Mouse (Mus musculus): ENCODE data around the gene Pwp2.

Pwp2 gene

GRCm38 (mm10) chr10:78170445-78170844 is 14.5 kb downstream of the Pwp2 start:
- DNase-seq (ENCODE audit: low spot score), result no peak

GRCm38 (mm10) chr10:78169281-78170042 is 15.5 kb downstream of the Pwp2 start, which contains the start of gene D10Jhu81e:
Gene D10Jhu81e, minus strand, starts transcription at chr10:78169782.
- peak; percentile 100 for DNase-seq (ENCODE audit: low spot score)

- no peak for DNase-seq (ENCODE audit: low spot score)
Measured at GRCm38 (mm10) chr10:78168792-78169191, 16.2 kb downstream of the Pwp2 start.

GRCm38 (mm10) chr10:78167775-78168174 is 17.2 kb downstream of the Pwp2 start:
- no peak for DNase-seq (ENCODE audit: low spot score)

- no peak for DNase-seq (ENCODE audit: low spot score)
Measured at GRCm38 (mm10) chr10:78167333-78167732, 17.6 kb downstream of the Pwp2 start.

GRCm38 (mm10) chr10:78165256-78166005 is 19.5 kb downstream of the Pwp2 start:
- no peak for DNase-seq (ENCODE audit: low spot score)

GRCm38 (mm10) chr10:78164786-78165185 is 20.2 kb downstream of the Pwp2 start:
- no peak for DNase-seq (ENCODE audit: low spot score)

- DNase-seq (ENCODE audit: low spot score), result peak; percentile 68
Measured at GRCm38 (mm10) chr10:78163923-78164322, 21.0 kb downstream of the Pwp2 start.

- no peak for DNase-seq (ENCODE audit: low spot score)
Measured at GRCm38 (mm10) chr10:78163241-78163640, 21.7 kb downstream of the Pwp2 start.

GRCm38 (mm10) chr10:78162646-78163045 is 22.3 kb downstream of the Pwp2 start:
- peak; percentile 44 for DNase-seq (ENCODE audit: low spot score)

GRCm38 (mm10) chr10:78161096-78161495 is 23.9 kb downstream of the Pwp2 start:
- DNase-seq (ENCODE audit: low spot score), result no peak

- no peak for DNase-seq (ENCODE audit: low spot score)
Measured at GRCm38 (mm10) chr10:78160369-78161095, 24.4 kb downstream of the Pwp2 start.

- DNase-seq (ENCODE audit: low spot score), result peak; percentile 83
Measured at GRCm38 (mm10) chr10:78159906-78160305, 25.0 kb downstream of the Pwp2 start.

GRCm38 (mm10) chr10:78159252-78159878 is 25.6 kb downstream of the Pwp2 start:
- peak; percentile 72 for DNase-seq (ENCODE audit: low spot score)

- DNase-seq (ENCODE audit: low spot score), result no peak
Measured at GRCm38 (mm10) chr10:78158041-78158440, 26.9 kb downstream of the Pwp2 start.

GRCm38 (mm10) chr10:78156926-78157325 is 28.0 kb downstream of the Pwp2 start:
- DNase-seq (ENCODE audit: low spot score), result no peak

- DNase-seq (ENCODE audit: low spot score), result no peak
Measured at GRCm38 (mm10) chr10:78148834-78149766, 35.8 kb downstream of the Pwp2 start.

- DNase-seq (ENCODE audit: low spot score), result no peak
Measured at GRCm38 (mm10) chr10:78147908-78148441, 37.0 kb downstream of the Pwp2 start.

- no peak for DNase-seq (ENCODE audit: low spot score)
Measured at GRCm38 (mm10) chr10:78143727-78144505, 41.0 kb downstream of the Pwp2 start.

GRCm38 (mm10) chr10:78140843-78141242 is 44.1 kb downstream of the Pwp2 start:
- DNase-seq (ENCODE audit: low spot score), result no peak
